Mouse (Mus musculus): ENCODE data around the gene Wnt2b. TPM values are rescaled to one million over a fixed set of nuclear protein-coding genes. Genes with fewer than 3 reads are reported as not detected.
A peak's percentile ranks its signal among the peaks of the same experiment; 100 is the strongest.

Wnt2b gene
- total and polyA plus RNA-seq, 3 experiments = 0.16 TPM; not detected in 2

GRCm38 (mm10) chr3:104979735-104980134, 18.0 kb upstream of the Wnt2b start:
- no peaks in the 10 kb centered on the region for H3K4me1 ChIP-seq (ENCODE audit: control insufficient read depth in 1 of 2, insufficient read depth in 2 of 2)
- TF ChIP-seq USF1 (IDR thresholded peaks at IDR 0.05; ENCODE audit: low read depth, low read length) (no peak), ZKSCAN1 (IDR thresholded peaks at IDR 0.05; ENCODE audit: borderline replicate concordance, low read depth, low read length) (no peak), HCFC1 (IDR thresholded peaks at IDR 0.05; ENCODE audit: low read depth, low read length) (no peak), MEF2A (IDR thresholded peaks at IDR 0.05; ENCODE audit: borderline replicate concordance, low read depth, low read length) (no peak), POLR2AphosphoS2 (IDR thresholded peaks at IDR 0.05; ENCODE audit: low read depth, low read length) (no peak), CHD1 (IDR thresholded peaks at IDR 0.05; ENCODE audit: low read depth, low read length) (no peak), ETS1 (conservative IDR thresholded peaks at IDR 0.05; ENCODE audit: low read depth, low read length) (no peak), ZNF384 (IDR thresholded peaks at IDR 0.05; ENCODE audit: low read depth, low read length) (no peak), MAFK (IDR thresholded peaks at IDR 0.05; ENCODE audit: insufficient replicate concordance, low read length) (no peak), MYC (IDR thresholded peaks at IDR 0.05; ENCODE audit: low read depth, low read length) (no peak), PAX5 (IDR thresholded peaks at IDR 0.05; ENCODE audit: low read length) (no peak), USF2 (conservative IDR thresholded peaks at IDR 0.05; ENCODE audit: low read depth, low read length) (no peak), CHD2 (IDR thresholded peaks at IDR 0.05; ENCODE audit: low read length) (no peak), MAZ (IDR thresholded peaks at IDR 0.05; ENCODE audit: low read depth, low read length) (no peak), KAT2A (IDR thresholded peaks at IDR 0.05; ENCODE audit: insufficient replicate concordance, low read length) (no peak), MAX (IDR thresholded peaks at IDR 0.05; ENCODE audit: low read length) (no peak), MXI1 (IDR thresholded peaks at IDR 0.05; ENCODE audit: low read depth, low read length) (no peak), E2F4 (IDR thresholded peaks at IDR 0.05; ENCODE audit: insufficient replicate concordance, low read depth, low read length) (no peak)
- H3K9ac ChIP-seq (ENCODE audit: insufficient read depth, low read depth) = no peak overlapping the region
- in situ Hi-C loops (cut with MboI; ENCODE audit: low pct_ligation_motif_present, low pct_unique_long_range_greater_than_20kb, low sequenced_read_pairs) (loop anchor here (10.0 kb wide), 1 partner anchor 265 kb away; no protein-coding TSS in a partner anchor), dilution Hi-C loops (cut with MboI; ENCODE audit: extremely low pct_ligation_motif_present, extremely low pct_unique_long_range_greater_than_20kb, low sequenced_read_pairs) (no loop called here)
- no peak overlapping the region for H3K27ac ChIP-seq (ENCODE audit: insufficient read depth, low read depth)
- no peaks in the 10 kb centered on the region for H3K27me3 ChIP-seq (replicated peaks)
- no peak overlapping the region for H3K4me3 ChIP-seq (replicated peaks in 1 of 3; ENCODE audit: low read depth in 2 of 3, low read length in 2 of 3, poor library complexity in 1 of 3)
- no peaks in the 10 kb centered on the region for H3K79me2 ChIP-seq (replicated peaks; ENCODE audit: control insufficient read depth, extremely low read depth, insufficient read depth, poor library complexity, severe bottlenecking)
- H3K9me3 ChIP-seq (replicated peaks; ENCODE audit: low read length) = no peaks in the 10 kb centered on the region
- no peaks in the 10 kb centered on the region for H3K36me3 ChIP-seq (replicated peaks in 1 of 2; ENCODE audit: control insufficient read depth in 1 of 2, insufficient read depth in 1 of 2, low read length in 1 of 2)
- no peak overlapping the region for H3K4me2 ChIP-seq (ENCODE audit: insufficient read depth, low read depth, poor library complexity, severe bottlenecking)
- no peak for DNase-seq (ENCODE audit: extremely low read depth)

GRCm38 (mm10) chr3:104967548-104968300, 6.0 kb upstream of the Wnt2b start:
- H3K36me3 ChIP-seq (replicated peaks in 1 of 2; ENCODE audit: control insufficient read depth in 1 of 2, insufficient read depth in 1 of 2, low read length in 1 of 2) = no peaks in the 10 kb centered on the region
- peaks cover 3% of the 10 kb centered on the region in 2 experiments; a peak in 1 of 4 replicates for H3K4me1 ChIP-seq (ENCODE audit: control insufficient read depth in 1 of 2, insufficient read depth in 2 of 2)
- DNase-seq (ENCODE audit: extremely low read depth) = peak; percentile 18
- H3K4me3 ChIP-seq (replicated peaks in 1 of 3; ENCODE audit: low read depth in 2 of 3, low read length in 2 of 3, poor library complexity in 1 of 3) = peak overlapping the region; percentile 33 to 67 (median 37)
- in situ Hi-C loops (cut with MboI; ENCODE audit: low pct_ligation_motif_present, low pct_unique_long_range_greater_than_20kb, low sequenced_read_pairs) = loop anchor here (10.0 kb wide), 1 partner anchor 183 kb away; the partner anchor contains the start of genes Fam19a3, Ppm1j and Rhoc
- H3K27ac ChIP-seq (ENCODE audit: insufficient read depth, low read depth) = no peak overlapping the region
- dilution Hi-C loops (cut with MboI; ENCODE audit: extremely low pct_ligation_motif_present, extremely low pct_unique_long_range_greater_than_20kb, low sequenced_read_pairs) = no loop called here
- H3K27me3 ChIP-seq (replicated peaks) = peaks cover 2% of the 10 kb centered on the region
- H3K9me3 ChIP-seq (replicated peaks; ENCODE audit: low read length) = peaks cover 5% of the 10 kb centered on the region
- no peaks in the 10 kb centered on the region for H3K79me2 ChIP-seq (replicated peaks; ENCODE audit: control insufficient read depth, extremely low read depth, insufficient read depth, poor library complexity, severe bottlenecking)
- peak overlapping the region; percentile 55; the same call in 1 of the 2 replicates for H3K9ac ChIP-seq (ENCODE audit: insufficient read depth, low read depth)
- peak overlapping the region; percentile 64 for H3K4me2 ChIP-seq (ENCODE audit: insufficient read depth, low read depth, poor library complexity, severe bottlenecking)
- no peak for TF ChIP-seq E2F4 (IDR thresholded peaks at IDR 0.05; ENCODE audit: insufficient replicate concordance, low read depth, low read length)
- TF ChIP-seq PAX5 (IDR thresholded peaks at IDR 0.05; ENCODE audit: low read length) = no peak
- TF ChIP-seq USF2 (conservative IDR thresholded peaks at IDR 0.05; ENCODE audit: low read depth, low read length) = no peak
- TF ChIP-seq JUN (IDR thresholded peaks at IDR 0.05; ENCODE audit: insufficient read depth, low read depth, low read length) = no peak
- no peak for TF ChIP-seq USF1 (IDR thresholded peaks at IDR 0.05; ENCODE audit: low read depth, low read length)
- TF ChIP-seq MAFK (IDR thresholded peaks at IDR 0.05; ENCODE audit: insufficient replicate concordance, low read length) = no peak
- TF ChIP-seq HCFC1 (IDR thresholded peaks at IDR 0.05; ENCODE audit: low read depth, low read length) = no peak
- TF ChIP-seq ZKSCAN1 (IDR thresholded peaks at IDR 0.05; ENCODE audit: borderline replicate concordance, low read depth, low read length) = no peak
- peak in 1 of 2 experiments; percentile 83; a peak in 2 of 4 replicates for TF ChIP-seq CTCF (conservative IDR thresholded peaks at IDR 0.05 in 1 of 2, IDR thresholded peaks at IDR 0.05 in 1 of 2; ENCODE audit: low read depth in 2 of 2, low read length in 2 of 2)
- TF ChIP-seq SIN3A (IDR thresholded peaks at IDR 0.05; ENCODE audit: low read length) = 0 out of 2 replicates have a peak, but pooled peaks have one; percentile 43
- TF ChIP-seq BHLHE40 (IDR thresholded peaks at IDR 0.05; ENCODE audit: low read depth, low read length) = no peak
- TF ChIP-seq TCF12 (IDR thresholded peaks at IDR 0.05; ENCODE audit: low read depth, low read length) = no peak
- TF ChIP-seq UBTF (IDR thresholded peaks at IDR 0.05; ENCODE audit: low read depth, low read length) = peak; percentile 76; the same call in 1 of the 2 replicates
- TF ChIP-seq ZMIZ1 (IDR thresholded peaks at IDR 0.05; ENCODE audit: low read depth, low read length) = no peak
- TF ChIP-seq ZNF384 (IDR thresholded peaks at IDR 0.05; ENCODE audit: low read depth, low read length) = no peak
- TF ChIP-seq MYC (IDR thresholded peaks at IDR 0.05; ENCODE audit: low read depth, low read length) = no peak
- no peak for TF ChIP-seq NRF1 (IDR thresholded peaks at IDR 0.05; ENCODE audit: low read depth, low read length)
- TF ChIP-seq RAD21 (IDR thresholded peaks at IDR 0.05; ENCODE audit: low read depth, low read length) = peak; percentile 68
- no peak for TF ChIP-seq NELFE (IDR thresholded peaks at IDR 0.05; ENCODE audit: low read depth, low read length)
- peak; percentile 77 for TF ChIP-seq SMC3 (IDR thresholded peaks at IDR 0.05; ENCODE audit: low read depth, low read length)

Data from CH12.LX (cell line).